Mouse (Mus musculus): ENCODE data around the gene Cmtm6.

GRCm38 (mm10) chr9:114770224-114770623 is 39.3 kb downstream of the Cmtm6 start:
- TF ChIP-seq CTCF (IDR thresholded peaks at IDR 0.05; ENCODE audit: low read depth) (no peak), EP300 (IDR thresholded peaks at IDR 0.05; ENCODE audit: low read depth) (no peak)

All from liver, embryonic 14.5 days (tissue).